Mouse (Mus musculus) adrenal gland, postnatal 14 days (tissue): ENCODE results near the gene 4933417A18Rik. TPM values are rescaled to one million over a fixed set of nuclear protein-coding genes. Genes with fewer than 3 reads are reported as not detected.
"Not testable (repeated sequence)": the region's sequence is repeated elsewhere in the genome, so short reads cannot be mapped to it uniquely, and the experiment has no call there.

Source experiments
- DNase-seq: peaks from one replicate; pipeline ENCODE4 v3.0.0; 2021; ENCODE audit warnings: mixed read lengths
- total RNA-seq: library from RNA; stranded (reverse); gene quantifications from 2 replicates; pipeline ENCODE4 v1.2.3, GENCODE M21; 2021

The 4933417A18Rik gene
- total RNA-seq, 1 experiment from 2014 or later: not detected

DNA sequence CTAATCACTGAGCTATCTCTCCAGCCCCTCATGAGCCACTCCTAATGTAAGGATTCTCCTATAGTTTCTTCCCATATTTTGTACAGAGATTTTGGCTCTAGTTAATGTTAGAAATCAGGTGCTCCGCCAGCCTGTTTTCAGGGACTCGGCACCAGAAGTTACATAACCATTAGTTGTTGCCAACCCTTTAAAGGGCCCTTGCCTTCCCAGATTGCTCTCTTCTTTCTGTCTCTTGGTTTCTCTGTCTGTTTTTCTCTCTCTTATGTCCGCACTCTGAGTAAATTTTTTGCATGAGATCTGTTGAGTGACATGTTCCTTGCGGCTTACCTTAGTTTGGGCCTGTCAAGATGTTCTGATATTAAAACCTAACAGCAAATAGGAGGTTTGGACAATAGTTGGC is 51.9 kb downstream of the 4933417A18Rik start:
- DNase-seq: peak; percentile 27

GRCm38 (mm10) chr13:34977410-34977809 is 53.2 kb downstream of the 4933417A18Rik start:
- DNase-seq: no peak

GRCm38 (mm10) chr13:34978635-34979034 is 54.4 kb downstream of the 4933417A18Rik start:
- DNase-seq: not testable (repeated sequence)

- DNase-seq: not testable (repeated sequence)
These were observed 59.3 kb downstream of the 4933417A18Rik start for GRCm38 (mm10) chr13:34983479-34983878.

DNA sequence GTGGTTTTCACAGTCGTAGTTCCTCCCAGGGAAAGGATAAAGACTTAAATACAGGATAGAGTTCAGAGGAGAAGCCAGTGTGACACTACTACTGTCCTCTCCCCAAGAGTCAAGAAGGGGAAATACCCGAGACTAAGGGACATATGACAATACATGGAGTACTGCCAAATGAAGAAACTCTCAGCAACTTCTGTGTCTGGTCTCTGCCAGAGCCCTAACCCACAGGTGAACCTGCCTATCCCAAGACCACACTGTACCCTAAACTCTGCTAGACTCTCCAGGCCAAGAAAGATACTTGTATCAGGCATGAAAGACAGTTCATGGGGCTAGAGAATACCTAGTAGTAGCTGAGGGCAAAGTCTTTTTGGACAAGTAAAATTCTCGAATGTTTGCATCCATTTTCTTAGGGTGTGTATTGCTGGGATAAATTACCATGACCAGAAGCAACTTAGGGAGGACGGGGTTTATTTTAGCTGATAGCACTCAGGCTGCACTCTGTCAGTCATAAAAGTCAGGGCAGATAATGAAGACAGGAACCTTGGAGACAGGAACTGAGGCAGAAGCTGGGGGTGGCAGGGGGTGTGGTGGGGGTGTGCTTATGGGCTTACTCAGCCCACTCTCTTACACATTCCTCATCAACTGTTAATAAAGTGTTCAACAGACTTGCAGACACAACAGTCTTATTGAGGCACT is 67.5 kb downstream of the 4933417A18Rik start:
- DNase-seq: no peak

DNA sequence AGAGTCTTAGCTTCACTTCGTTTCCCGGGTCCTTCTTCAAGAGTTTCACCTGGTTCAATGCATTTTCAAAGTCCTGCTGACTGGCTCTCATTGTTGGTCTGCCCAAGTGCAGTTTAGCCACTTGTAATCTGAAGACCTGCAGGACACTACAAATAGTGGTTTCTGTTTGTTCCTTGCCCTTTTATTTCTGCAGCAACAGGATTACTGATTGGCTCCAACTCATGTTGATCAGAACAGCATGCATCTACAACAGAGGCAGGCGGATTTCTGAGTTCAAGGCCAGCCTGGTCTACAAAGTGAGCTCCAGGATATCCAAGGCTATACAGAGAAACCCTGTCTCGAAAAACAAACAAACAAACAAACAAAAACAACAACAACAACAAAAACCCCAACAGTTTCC is 68.9 kb downstream of the 4933417A18Rik start:
- DNase-seq: no peak

DNA sequence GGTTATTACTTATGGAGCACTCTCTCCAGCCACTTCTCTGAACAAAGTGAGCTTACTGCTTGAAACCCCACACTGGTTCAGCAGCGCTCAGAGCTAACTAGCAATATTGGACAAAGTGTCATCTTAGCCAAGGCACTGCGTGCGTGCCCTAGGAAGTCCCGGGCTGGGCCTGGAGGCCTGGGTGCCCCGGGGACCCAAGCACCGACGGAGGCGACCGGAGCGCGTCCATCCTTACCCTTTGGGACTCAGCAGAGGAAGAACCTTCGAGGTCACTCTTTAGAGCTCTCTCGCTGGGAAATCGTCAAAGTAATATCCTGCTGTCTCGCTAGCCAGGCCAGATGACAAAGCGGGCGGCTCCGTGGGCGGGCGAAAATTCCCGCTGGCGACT is 69.4 kb downstream of the 4933417A18Rik start:
- no peak for DNase-seq

DNA sequence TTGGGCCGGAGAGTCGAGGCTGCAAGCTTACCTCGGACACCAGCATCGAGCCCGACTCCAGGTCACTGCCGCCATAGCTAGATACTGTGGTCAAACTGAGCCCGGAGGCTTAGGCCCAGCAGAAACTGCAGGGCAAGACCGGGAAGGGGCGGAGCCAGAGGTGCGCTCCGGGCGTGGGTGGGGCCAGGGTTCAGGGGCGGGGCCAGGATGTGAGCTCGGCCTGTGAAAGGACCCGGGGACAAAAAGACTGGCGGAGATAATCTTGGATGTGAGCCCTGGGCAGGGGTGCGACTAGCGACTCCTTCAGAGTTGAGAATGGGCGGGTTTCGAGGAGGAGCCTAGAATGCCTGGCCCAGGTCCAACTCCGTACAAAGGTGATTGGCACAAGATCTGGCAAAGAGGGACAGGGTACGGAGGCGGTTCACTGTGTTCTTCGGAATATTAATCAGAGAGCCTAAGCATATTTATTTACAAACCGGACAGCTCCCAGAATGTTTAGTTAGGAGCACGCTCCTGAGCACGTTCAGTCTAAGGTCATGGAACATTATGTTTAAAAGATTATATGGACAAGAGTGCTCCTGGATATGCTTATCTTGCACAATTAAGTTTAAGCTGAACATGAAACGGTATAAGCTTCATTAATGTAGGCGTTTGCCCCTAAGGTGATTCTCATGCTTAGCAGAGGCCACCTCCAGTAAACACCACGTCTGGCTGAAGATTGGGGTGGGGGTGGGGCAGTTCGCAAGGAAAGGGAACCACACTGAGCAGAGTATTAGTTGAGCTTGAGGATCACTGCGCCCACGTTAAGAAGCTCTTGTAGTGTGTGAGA is 70.0 kb downstream of the 4933417A18Rik start:
- DNase-seq: peak; percentile 99

DNA sequence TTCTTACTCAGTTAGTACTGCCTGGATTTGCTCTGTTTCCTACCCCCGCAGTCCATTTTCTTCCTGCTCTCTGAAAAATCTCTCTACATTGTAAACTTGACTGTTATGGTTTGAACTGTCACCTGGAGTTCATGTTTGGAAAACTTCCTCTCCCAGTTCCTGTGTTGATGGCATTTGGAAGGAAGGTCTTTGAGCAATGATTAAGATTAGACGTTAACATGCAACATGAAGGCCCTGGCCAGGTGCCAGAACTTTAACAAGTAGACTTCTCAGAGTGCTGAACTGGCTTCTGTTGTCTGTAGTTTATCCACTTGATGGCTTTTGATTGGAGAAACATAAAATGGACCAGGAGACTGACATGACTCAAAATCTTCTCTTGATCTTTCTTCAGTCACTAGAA is 71.7 kb downstream of the 4933417A18Rik start:
- DNase-seq: peak; percentile 51

Other genes starting within 250 kb of the 4933417A18Rik start
- gene Fam50b, start 189.6 kb upstream of the 4933417A18Rik start, total RNA-seq: not detected in 2 replicates
- 100 and 102 TPM in 2 replicates for gene Prpf4b, start 49.1 kb upstream of the 4933417A18Rik start, total RNA-seq
- gene Fam217a, start 99 bp upstream of the 4933417A18Rik start, total RNA-seq: 0.85 and 1.5 TPM in 2 replicates
- 2.3 and 3.8 TPM in 2 replicates for gene Eci3, start 39.4 kb downstream of the 4933417A18Rik start, total RNA-seq
- 164 and 182 TPM in 2 replicates for gene Eci2, start 102.7 kb downstream of the 4933417A18Rik start, total RNA-seq